Mouse (Mus musculus) testis, adult 2 months (tissue): ENCODE data around the gene Myoz1. TPM values are rescaled to one million over a fixed set of nuclear protein-coding genes. Genes with fewer than 3 reads are reported as not detected.
A peak's percentile ranks its signal among the peaks of the same experiment; 100 is the strongest.

Source experiments
- H3K27ac ChIP-seq: fragments of 200-500 bp; 2 replicates; pipeline ENCODE4 v1.5.1; 2012; ENCODE audit warnings: low read depth, low read length; ENCODE audit not compliant: control insufficient read depth, insufficient read depth
- H3K27me3 ChIP-seq: fragments of 200-500 bp; 2 replicates; pipeline ENCODE4 v1.6.1; 2012; ENCODE audit warnings: mild to moderate bottlenecking, low read length, moderate library complexity; ENCODE audit not compliant: control insufficient read depth, insufficient read depth
- H3K36me3 ChIP-seq: fragments of 200-500 bp; 2 replicates; pipeline ENCODE4 v1.6.1; 2012; ENCODE audit warnings: mild to moderate bottlenecking, low read length; ENCODE audit not compliant: control insufficient read depth, insufficient read depth
- H3K4me1 ChIP-seq: fragments of 200-500 bp; 2 replicates; pipeline ENCODE4 v1.6.1; 2012; ENCODE audit warnings: low read length; ENCODE audit not compliant: control insufficient read depth, insufficient read depth
- H3K4me3 ChIP-seq: fragments of 200-500 bp; 2 replicates; pipeline ENCODE4 v1.5.1; 2012; ENCODE audit warnings: low read depth, mild to moderate bottlenecking, low read length, moderate library complexity, mixed read lengths; ENCODE audit not compliant: control insufficient read depth
- CTCF ChIP-seq: fragments of 200-500 bp; IDR thresholded peaks from 2 replicates; pipeline ENCODE4 v1.5.1; 2012; ENCODE audit warnings: low read depth, mild to moderate bottlenecking, inconsistent platforms, low read length, moderate library complexity; ENCODE audit not compliant: control insufficient read depth, insufficient read depth, insufficient replicate concordance
- POLR2A ChIP-seq: fragments of 200-500 bp; IDR thresholded peaks from 2 replicates; pipeline ENCODE4 v1.6.1; 2012; ENCODE audit warnings: low read depth, mild to moderate bottlenecking, inconsistent platforms, low read length, moderate library complexity; ENCODE audit not compliant: control insufficient read depth
- polyA plus RNA-seq: library from polyadenylated mRNA; depleted of rRNA; stranded (reverse); fragments of >200 nt; gene quantifications from 2 replicates; pipeline ENCODE4 v1.2.3, GENCODE M21; 2012

Gene Myoz1
- polyA plus RNA-seq, 1 experiment = 0.47 TPM

- H3K27me3 ChIP-seq = no peaks in the 10 kb centered on the region
- H3K4me1 ChIP-seq = no peaks in the 10 kb centered on the region
- TF ChIP-seq CTCF = no peak
- TF ChIP-seq POLR2A = no peak
- H3K36me3 ChIP-seq = no peaks in the 10 kb centered on the region
- no peak overlapping the region for H3K27ac ChIP-seq
- no peak overlapping the region for H3K4me3 ChIP-seq
These were observed 11.1 kb upstream of the Myoz1 start for GRCm38 (mm10) chr14:20667469-20667868.

GRCm38 (mm10) chr14:20664436-20664835, 8.1 kb upstream of the Myoz1 start:
- Histone ChIP-seq H3K27me3 (no peaks in the 10 kb centered on the region), H3K36me3 (no peaks in the 10 kb centered on the region), H3K4me3 (no peak overlapping the region), H3K27ac (no peak overlapping the region), H3K4me1 (peaks cover 5% of the 10 kb centered on the region)
- TF ChIP-seq CTCF = no peak
- TF ChIP-seq POLR2A = no peak

- H3K4me3 ChIP-seq = no peak overlapping the region
- no peak overlapping the region for H3K27ac ChIP-seq
- no peak for TF ChIP-seq POLR2A
- no peak for TF ChIP-seq CTCF
- H3K4me1 ChIP-seq = peaks cover 5% of the 10 kb centered on the region
- no peaks in the 10 kb centered on the region for H3K36me3 ChIP-seq
- no peaks in the 10 kb centered on the region for H3K27me3 ChIP-seq
These were observed 7.3 kb upstream of the Myoz1 start for GRCm38 (mm10) chr14:20663601-20664000.

- H3K36me3 ChIP-seq = no peaks in the 10 kb centered on the region
- H3K27me3 ChIP-seq = no peaks in the 10 kb centered on the region
- H3K4me1 ChIP-seq = peaks cover 5% of the 10 kb centered on the region
- no peak overlapping the region for H3K4me3 ChIP-seq
- TF ChIP-seq POLR2A (no peak), CTCF (no peak)
- H3K27ac ChIP-seq = no peak overlapping the region
These were observed 6.4 kb upstream of the Myoz1 start for GRCm38 (mm10) chr14:20662740-20663139.

- no peaks in the 10 kb centered on the region for H3K27me3 ChIP-seq
- TF ChIP-seq POLR2A = no peak
- TF ChIP-seq CTCF = no peak
- no peak overlapping the region for H3K27ac ChIP-seq
These were observed 5.5 kb upstream of the Myoz1 start for GRCm38 (mm10) chr14:20661661-20662331.

GRCm38 (mm10) chr14:20660827-20661660, 4.7 kb upstream of the Myoz1 start:
- Histone ChIP-seq H3K4me1 (peaks cover 10% of the 10 kb centered on the region), H3K4me3 (peak overlapping the region; percentile 74), H3K36me3 (no peaks in the 10 kb centered on the region), H3K27me3 (no peaks in the 10 kb centered on the region), H3K27ac (no peak overlapping the region)
- TF ChIP-seq POLR2A = peak; percentile 23; the same call in 1 of the 2 replicates
- peak; percentile 82; the same call in 1 of the 2 replicates for TF ChIP-seq CTCF

More at GRCm38 (mm10) chr14:20661661-20662331, 5.5 kb upstream of the Myoz1 start:
- Histone ChIP-seq H3K4me3 (peak overlapping the region; percentile 74), H3K36me3 (no peaks in the 10 kb centered on the region), H3K4me1 (peaks cover 5% of the 10 kb centered on the region)

GRCm38 (mm10) chr14:20659687-20660086, 3.3 kb upstream of the Myoz1 start:
- no peaks in the 10 kb centered on the region for H3K36me3 ChIP-seq
- no peak overlapping the region for H3K27ac ChIP-seq
- TF ChIP-seq POLR2A (no peak), CTCF (no peak)
- H3K4me3 ChIP-seq = no peak overlapping the region
- H3K4me1 ChIP-seq = peaks cover 11% of the 10 kb centered on the region
- no peaks in the 10 kb centered on the region for H3K27me3 ChIP-seq
